Mouse (Mus musculus): ENCODE measurements at regions not wholly inside any gene's neighbourhood (a gene's known extent, or its start where the extent isn't known, plus 50 kb on each side); places are given as distances from the start of the nearest gene placed in this dataset.

- no peaks in the 10 kb centered on the region for H3K36me3 ChIP-seq
- peak; percentile 32; the same call in 1 of the 2 replicates for ATAC-seq (replicated peaks)
- H3K4me1 ChIP-seq = peaks cover 35% of the 10 kb centered on the region
- peak overlapping the region; percentile 38 for H3K4me2 ChIP-seq (replicated peaks)
- WGBS = 27% methylated on average over 3 of the region's 3 CpGs
- peak overlapping the region; percentile 20; the same call in 1 of the 2 replicates for H3K4me3 ChIP-seq
- peak overlapping the region; percentile 41; the same call in 1 of the 2 replicates for H3K9ac ChIP-seq (replicated peaks)
- no peaks in the 10 kb centered on the region for H3K9me3 ChIP-seq
- no peaks in the 10 kb centered on the region for H3K27me3 ChIP-seq
- H3K27ac ChIP-seq (replicated peaks) = peak overlapping the region; percentile 89
Measured at GRCm38 (mm10) chr3:146337429-146337828, 67.0 kb upstream of the Ssx2ip start.

- H3K9me3 ChIP-seq = no peaks in the 10 kb centered on the region
- H3K4me1 ChIP-seq = peaks cover 35% of the 10 kb centered on the region
- H3K9ac ChIP-seq (replicated peaks) = peak overlapping the region; percentile 41; the same call in 1 of the 2 replicates
- H3K4me2 ChIP-seq (replicated peaks) = peak overlapping the region; percentile 38
- H3K36me3 ChIP-seq = no peaks in the 10 kb centered on the region
- H3K27me3 ChIP-seq = no peaks in the 10 kb centered on the region
- under 1% methylated on average over 7 of the region's 7 CpGs for WGBS
- ATAC-seq (replicated peaks) = peak; percentile 95
- peak overlapping the region; percentile 20 for H3K4me3 ChIP-seq
- H3K27ac ChIP-seq (replicated peaks) = peak overlapping the region; percentile 89
Measured at GRCm38 (mm10) chr3:146337861-146338281, 66.6 kb upstream of the Ssx2ip start.

GRCm38 (mm10) chr3:146338445-146338844 lies 66.0 kb upstream of the Ssx2ip start:
- H3K27me3 ChIP-seq = no peaks in the 10 kb centered on the region
- H3K4me1 ChIP-seq = peaks cover 35% of the 10 kb centered on the region
- H3K36me3 ChIP-seq = no peaks in the 10 kb centered on the region
- H3K9me3 ChIP-seq = no peaks in the 10 kb centered on the region
- peak; percentile 34; the same call in 1 of the 2 replicates for ATAC-seq (replicated peaks)
- no peak overlapping the region for H3K4me3 ChIP-seq
- H3K27ac ChIP-seq (replicated peaks) = peak overlapping the region; percentile 89
- no peak overlapping the region for H3K4me2 ChIP-seq (replicated peaks)
- no peak overlapping the region for H3K9ac ChIP-seq (replicated peaks)
- WGBS = 56% methylated on average over 9 of the region's 9 CpGs

GRCm38 (mm10) chr3:146340316-146341055 lies 64.0 kb upstream of the Ssx2ip start:
- H3K9ac ChIP-seq (replicated peaks) = no peak overlapping the region
- H3K4me1 ChIP-seq = peaks cover 37% of the 10 kb centered on the region
- ATAC-seq (replicated peaks) = no peak
- no peak overlapping the region for H3K4me3 ChIP-seq
- H3K9me3 ChIP-seq = no peaks in the 10 kb centered on the region
- WGBS = 87% methylated on average over 12 of the region's 12 CpGs
- no peak overlapping the region for H3K27ac ChIP-seq (replicated peaks)
- no peak overlapping the region for H3K4me2 ChIP-seq (replicated peaks)
- H3K36me3 ChIP-seq = no peaks in the 10 kb centered on the region
- no peaks in the 10 kb centered on the region for H3K27me3 ChIP-seq

GRCm38 (mm10) chr3:146341652-146342340 lies 62.6 kb upstream of the Ssx2ip start:
- Histone ChIP-seq H3K27me3 (no peaks in the 10 kb centered on the region), H3K4me1 (peaks cover 42% of the 10 kb centered on the region), H3K9me3 (no peaks in the 10 kb centered on the region), H3K4me2 (replicated peaks) (no peak overlapping the region), H3K9ac (replicated peaks) (no peak overlapping the region), H3K36me3 (no peaks in the 10 kb centered on the region), H3K27ac (replicated peaks) (no peak overlapping the region), H3K4me3 (no peak overlapping the region)
- no peak for ATAC-seq (replicated peaks)
- WGBS = 37% methylated on average over 6 of the region's 6 CpGs

GRCm38 (mm10) chr3:146342727-146343126 lies 61.7 kb upstream of the Ssx2ip start:
- 88% methylated on average over 1 of the region's 1 CpGs for WGBS
- Histone ChIP-seq H3K4me1 (peaks cover 33% of the 10 kb centered on the region), H3K9ac (replicated peaks) (no peak overlapping the region), H3K9me3 (no peaks in the 10 kb centered on the region), H3K4me3 (no peak overlapping the region), H3K27ac (replicated peaks) (no peak overlapping the region), H3K4me2 (replicated peaks) (no peak overlapping the region), H3K27me3 (no peaks in the 10 kb centered on the region), H3K36me3 (no peaks in the 10 kb centered on the region)
- no peak for ATAC-seq (replicated peaks)

- H3K27me3 ChIP-seq = no peaks in the 10 kb centered on the region
- no peaks in the 10 kb centered on the region for H3K36me3 ChIP-seq
- H3K4me3 ChIP-seq = no peak overlapping the region
- no peak overlapping the region for H3K4me2 ChIP-seq (replicated peaks)
- H3K4me1 ChIP-seq = peaks cover 23% of the 10 kb centered on the region
- H3K9me3 ChIP-seq = no peaks in the 10 kb centered on the region
- WGBS = 53% methylated on average over 9 of the region's 9 CpGs
- no peak overlapping the region for H3K27ac ChIP-seq (replicated peaks)
- ATAC-seq (replicated peaks) = 0 out of 2 replicates have a peak, but pooled peaks have one; percentile 17
- H3K9ac ChIP-seq (replicated peaks) = no peak overlapping the region
Measured at GRCm38 (mm10) chr3:146343649-146344401, 60.6 kb upstream of the Ssx2ip start.

GRCm38 (mm10) chr3:146344402-146345025 lies 59.9 kb upstream of the Ssx2ip start:
- H3K9me3 ChIP-seq = no peaks in the 10 kb centered on the region
- no peak overlapping the region for H3K4me3 ChIP-seq
- H3K9ac ChIP-seq (replicated peaks) = no peak overlapping the region
- peak overlapping the region; percentile 51 for H3K27ac ChIP-seq (replicated peaks)
- H3K4me2 ChIP-seq (replicated peaks) = no peak overlapping the region
- H3K36me3 ChIP-seq = no peaks in the 10 kb centered on the region
- peaks cover 23% of the 10 kb centered on the region for H3K4me1 ChIP-seq
- ATAC-seq (replicated peaks) = no peak
- 72% methylated on average over 11 of the region's 11 CpGs for WGBS
- H3K27me3 ChIP-seq = no peaks in the 10 kb centered on the region

GRCm38 (mm10) chr3:146345308-146345780 lies 59.1 kb upstream of the Ssx2ip start:
- Histone ChIP-seq H3K4me1 (peaks cover 23% of the 10 kb centered on the region), H3K27me3 (no peaks in the 10 kb centered on the region), H3K4me3 (peak overlapping the region; percentile 37), H3K27ac (replicated peaks) (peak overlapping the region; percentile 74), H3K4me2 (replicated peaks) (peak overlapping the region; percentile 43), H3K9ac (replicated peaks) (peak overlapping the region; percentile 56), H3K36me3 (no peaks in the 10 kb centered on the region), H3K9me3 (no peaks in the 10 kb centered on the region)
- 3% methylated on average over 18 of the region's 18 CpGs for WGBS
- peak; percentile 84 for ATAC-seq (replicated peaks)

GRCm38 (mm10) chr3:146345946-146346345 lies 58.5 kb upstream of the Ssx2ip start:
- WGBS = 33% methylated on average over 4 of the region's 4 CpGs
- Histone ChIP-seq H3K27me3 (no peaks in the 10 kb centered on the region), H3K4me3 (peak overlapping the region; percentile 37), H3K27ac (replicated peaks) (peak overlapping the region; percentile 74), H3K36me3 (no peaks in the 10 kb centered on the region), H3K9me3 (no peaks in the 10 kb centered on the region), H3K4me2 (replicated peaks) (peak overlapping the region; percentile 43), H3K9ac (replicated peaks) (0 out of 2 replicates have a peak overlapping the region, but pooled peaks have one; percentile 56), H3K4me1 (peaks cover 23% of the 10 kb centered on the region)
- ATAC-seq (replicated peaks) = peak; percentile 24; the same call in 1 of the 2 replicates

GRCm38 (mm10) chr3:146347311-146347710 lies 57.1 kb upstream of the Ssx2ip start:
- Histone ChIP-seq H3K27me3 (no peaks in the 10 kb centered on the region), H3K36me3 (no peaks in the 10 kb centered on the region), H3K4me1 (peaks cover 16% of the 10 kb centered on the region), H3K9me3 (no peaks in the 10 kb centered on the region), H3K4me3 (no peak overlapping the region), H3K27ac (replicated peaks) (no peak overlapping the region), H3K4me2 (replicated peaks) (no peak overlapping the region), H3K9ac (replicated peaks) (no peak overlapping the region)
- WGBS = 88% methylated on average over 3 of the region's 3 CpGs
- no peak for ATAC-seq (replicated peaks)
